Mouse (Mus musculus) stomach, postnatal 0 days (tissue): ENCODE results near the gene Zbtb46.

Experiments
- CTCF ChIP-seq: IDR thresholded peaks from 2 replicates; pipeline ENCODE4 v1.5.1; 2016; ENCODE audit warnings: antibody characterized with exemption, low read depth, mild to moderate bottlenecking, moderate library complexity
- EP300 ChIP-seq: optimal IDR thresholded peaks from 2 replicates; pipeline ENCODE3; 2016; ENCODE audit warnings: antibody characterized with exemption

DNA sequence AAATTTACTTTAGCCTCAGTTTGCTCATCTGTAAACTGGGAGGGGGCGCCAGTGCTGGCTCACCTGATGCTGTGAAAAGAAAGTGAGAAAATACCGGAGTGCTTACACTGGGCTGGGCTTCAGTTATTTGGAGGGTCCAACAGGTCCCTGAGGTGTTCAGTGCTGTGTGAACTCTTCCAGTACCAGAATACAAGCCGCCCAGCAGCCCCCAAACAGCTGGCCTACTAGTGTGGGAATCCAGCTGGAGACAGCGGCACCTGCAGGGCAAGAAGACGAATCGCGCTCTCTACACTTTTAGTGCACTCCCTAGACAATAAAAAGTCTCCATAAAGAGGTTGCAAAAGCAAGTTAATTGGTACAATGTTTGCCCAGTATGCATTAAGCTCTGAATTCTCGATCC is 37.1 kb upstream of the Zbtb46 start:
- peak; percentile 83 for TF ChIP-seq CTCF
- no peak for TF ChIP-seq EP300
